Mouse (Mus musculus) embryonic facial prominence, embryonic 13.5 days (tissue): ENCODE measurements around the gene Ppara. TPM values are rescaled to one million over a fixed set of nuclear protein-coding genes. Genes with fewer than 3 reads are reported as not detected.

Source experiments
- ATAC-seq: fragments of 200-750 bp; cut with Nextera tagmentation; 2 replicates; pipeline ENCODE4 v1.8.0; 2017; ENCODE audit warnings: low read depth; ENCODE audit not compliant: insufficient number of reproducible peaks, insufficient read depth, low FRiP score, low TSS enrichment
- H3K27ac ChIP-seq: fragments of 300-500 bp; sonication (generic); 2 replicates; pipeline ENCODE4 v1.5.1; 2015; ENCODE audit warnings: moderate library complexity, mild to moderate bottlenecking, inconsistent platforms
- H3K27me3 ChIP-seq: fragments of 300-500 bp; sonication (generic); 2 replicates; pipeline ENCODE4 v1.6.1; 2015; ENCODE audit warnings: mild to moderate bottlenecking, inconsistent platforms
- H3K36me3 ChIP-seq: fragments of 300-500 bp; sonication (generic); 2 replicates; pipeline ENCODE4 v1.6.1; 2015; ENCODE audit warnings: mild to moderate bottlenecking, inconsistent platforms
- H3K4me1 ChIP-seq: fragments of 300-500 bp; sonication (generic); 2 replicates; pipeline ENCODE4 v1.6.1; 2015; ENCODE audit warnings: inconsistent platforms
- H3K4me2 ChIP-seq: fragments of 300-500 bp; sonication (generic); 2 replicates; pipeline ENCODE4 v1.6.1; 2015; ENCODE audit warnings: moderate library complexity, mild to moderate bottlenecking, inconsistent platforms
- H3K4me3 ChIP-seq: fragments of 300-500 bp; sonication (generic); 2 replicates; pipeline ENCODE4 v1.5.1; 2015; ENCODE audit warnings: mild to moderate bottlenecking, inconsistent platforms
- H3K9ac ChIP-seq: fragments of 300-500 bp; sonication (generic); 2 replicates; pipeline ENCODE4 v1.6.1; 2015; ENCODE audit warnings: mild to moderate bottlenecking, inconsistent platforms
- H3K9me3 ChIP-seq: fragments of 300-500 bp; sonication (generic); 2 replicates; pipeline ENCODE4 v1.6.1; 2016; ENCODE audit warnings: inconsistent platforms
- WGBS: fragments of 180-500 bp; shearing (Covaris S2); methylation state at CpG from one replicate; pipeline ENCODE4 v1.1.7; 2015; ENCODE audit warnings: mixed read lengths; 5-methylcytosine and 5-hydroxymethylcytosine counted together
- polyA plus RNA-seq: library from polyadenylated mRNA; unstranded; fragments of >200 nt; fragmentation: Nextera tagmentation; extraction: Ambion mirVana; gene quantifications from 2 replicates; pipeline ENCODE4 v1.2.1, GENCODE M21; 2015

The Ppara gene
- polyA plus RNA-seq, 1 experiment from 2014 or later: 2.8 TPM

DNA sequence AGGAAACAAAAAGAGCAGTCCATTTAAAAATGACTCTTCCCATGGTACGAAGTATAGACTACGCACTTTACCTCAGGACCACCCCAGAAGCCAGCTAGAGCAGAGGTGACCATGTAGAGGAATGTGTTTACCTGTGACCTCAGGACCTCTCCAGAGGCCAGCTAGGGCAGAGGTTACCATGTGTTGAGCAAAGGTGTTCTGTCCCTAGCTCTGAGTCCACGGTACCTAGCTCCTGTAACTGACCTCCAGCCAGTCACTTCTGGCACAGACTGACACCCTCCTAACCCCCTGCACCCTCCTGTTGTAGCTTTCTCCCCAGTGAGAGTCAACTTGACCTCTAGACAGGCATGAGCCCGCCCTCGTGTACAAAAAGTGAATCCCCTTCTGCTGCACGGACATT is 52.7 kb downstream of the Ppara start:
- H3K36me3 ChIP-seq: no peaks in the 10 kb centered on the region
- H3K9ac ChIP-seq: no peak overlapping the region
- no peak for ATAC-seq
- H3K4me2 ChIP-seq: no peak overlapping the region
- H3K4me3 ChIP-seq: no peak overlapping the region
- no peaks in the 10 kb centered on the region for H3K27me3 ChIP-seq
- H3K9me3 ChIP-seq: no peaks in the 10 kb centered on the region
- H3K27ac ChIP-seq: no peak overlapping the region
- no peaks in the 10 kb centered on the region for H3K4me1 ChIP-seq
- WGBS: 87% methylated on average over 6 of the region's 6 CpGs

DNA sequence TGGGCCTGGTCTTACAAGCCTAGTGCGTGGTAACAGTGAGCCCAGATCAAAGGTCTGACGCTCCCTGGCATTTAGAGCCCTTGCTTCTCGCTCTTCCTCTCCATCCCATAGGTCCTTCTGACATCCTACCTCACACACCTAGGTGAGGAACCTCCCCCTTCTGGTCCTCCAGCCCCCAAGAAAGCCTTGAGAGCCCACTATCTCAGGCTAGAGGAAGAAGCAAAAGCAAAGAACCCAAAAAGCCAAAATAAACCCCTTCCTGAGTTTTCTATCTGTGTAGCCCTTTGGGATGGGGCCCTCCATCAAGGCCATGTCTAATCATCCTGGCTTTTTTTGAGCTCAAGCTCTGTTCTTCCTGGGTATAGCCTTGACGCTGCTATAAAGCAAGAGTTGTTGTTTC is 53.3 kb downstream of the Ppara start:
- Histone ChIP-seq H3K9me3 (no peaks in the 10 kb centered on the region), H3K27ac (no peak overlapping the region), H3K36me3 (no peaks in the 10 kb centered on the region), H3K4me3 (no peak overlapping the region), H3K9ac (no peak overlapping the region), H3K4me2 (no peak overlapping the region), H3K27me3 (no peaks in the 10 kb centered on the region), H3K4me1 (no peaks in the 10 kb centered on the region)
- no peak for ATAC-seq
- WGBS: 83% methylated on average over 4 of the region's 4 CpGs

DNA sequence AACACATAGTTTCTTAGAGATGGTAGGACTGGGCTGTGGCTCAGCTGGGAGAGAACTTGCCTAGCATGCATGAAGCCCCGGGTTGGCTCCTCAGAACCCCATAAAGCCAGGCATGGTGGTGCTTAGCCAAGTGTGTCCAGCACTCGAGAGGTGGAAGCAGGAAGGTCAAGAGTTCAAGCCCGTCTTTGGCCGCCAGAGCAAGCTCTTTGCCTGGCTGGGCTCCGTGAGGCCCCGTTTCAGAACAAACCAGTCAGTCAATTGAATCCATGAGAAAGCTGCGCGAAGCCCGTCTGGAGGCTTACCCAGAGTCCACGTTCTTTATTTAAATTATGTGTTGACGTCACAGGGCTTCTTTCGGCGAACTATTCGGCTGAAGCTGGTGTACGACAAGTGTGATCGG is 53.9 kb downstream of the Ppara start:
- ATAC-seq: no peak
- H3K9ac ChIP-seq: no peak overlapping the region
- H3K4me3 ChIP-seq: no peak overlapping the region
- no peak overlapping the region for H3K4me2 ChIP-seq
- H3K9me3 ChIP-seq: no peaks in the 10 kb centered on the region
- no peaks in the 10 kb centered on the region for H3K27me3 ChIP-seq
- WGBS: 76% methylated on average over 16 of the region's 16 CpGs
- H3K4me1 ChIP-seq: no peaks in the 10 kb centered on the region
- H3K36me3 ChIP-seq: no peaks in the 10 kb centered on the region
- H3K27ac ChIP-seq: no peak overlapping the region

DNA sequence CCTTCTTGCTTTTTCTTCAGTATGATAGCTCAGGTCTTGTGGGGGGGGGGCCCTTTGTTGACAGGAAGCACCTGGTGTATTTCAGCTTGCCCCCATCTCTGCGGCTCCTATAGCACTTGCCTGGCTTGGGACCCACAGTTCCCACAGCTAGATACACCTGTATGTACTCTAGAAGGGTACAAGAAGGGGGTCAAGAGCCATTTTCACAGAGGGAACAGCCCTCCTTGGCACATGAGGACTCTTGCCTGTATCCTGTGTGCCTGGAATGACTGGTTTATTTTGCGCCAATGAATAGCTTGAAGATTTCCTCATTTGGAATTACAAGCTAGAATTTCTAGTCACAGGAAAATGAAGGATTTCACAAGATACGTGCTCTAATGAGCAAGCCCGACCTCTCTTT is 56.7 kb downstream of the Ppara start:
- Histone ChIP-seq H3K9me3 (no peaks in the 10 kb centered on the region), H3K4me1 (no peaks in the 10 kb centered on the region), H3K4me2 (no peak overlapping the region), H3K9ac (no peak overlapping the region), H3K36me3 (no peaks in the 10 kb centered on the region), H3K27ac (no peak overlapping the region), H3K4me3 (no peak overlapping the region), H3K27me3 (no peaks in the 10 kb centered on the region)
- WGBS: 84% methylated on average over 4 of the region's 4 CpGs
- ATAC-seq: no peak

DNA sequence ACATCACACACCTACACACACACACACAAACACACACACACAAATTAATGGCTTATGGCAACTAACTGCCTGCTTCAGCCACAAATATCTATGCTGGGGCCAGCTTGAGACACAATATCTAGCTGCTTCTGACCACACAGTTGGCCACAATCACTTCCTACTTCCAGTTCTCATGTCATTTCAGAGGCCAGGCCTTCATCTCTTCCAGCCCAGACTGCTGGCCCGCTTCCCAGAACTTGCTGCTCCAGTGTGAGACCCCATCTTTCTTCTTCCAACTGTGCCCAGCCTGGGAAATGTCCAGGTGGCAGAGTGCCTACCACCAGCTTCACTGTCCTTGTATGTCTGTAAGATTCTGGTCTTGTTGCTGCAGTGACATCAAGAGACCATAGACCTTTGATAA is 58.0 kb downstream of the Ppara start:
- Histone ChIP-seq H3K4me3 (no peak overlapping the region), H3K27ac (no peak overlapping the region), H3K27me3 (no peaks in the 10 kb centered on the region), H3K4me2 (no peak overlapping the region), H3K4me1 (no peaks in the 10 kb centered on the region), H3K9me3 (no peaks in the 10 kb centered on the region), H3K36me3 (no peaks in the 10 kb centered on the region), H3K9ac (no peak overlapping the region)
- ATAC-seq: no peak
- 93% methylated on average over 1 of the region's 1 CpGs for WGBS

DNA sequence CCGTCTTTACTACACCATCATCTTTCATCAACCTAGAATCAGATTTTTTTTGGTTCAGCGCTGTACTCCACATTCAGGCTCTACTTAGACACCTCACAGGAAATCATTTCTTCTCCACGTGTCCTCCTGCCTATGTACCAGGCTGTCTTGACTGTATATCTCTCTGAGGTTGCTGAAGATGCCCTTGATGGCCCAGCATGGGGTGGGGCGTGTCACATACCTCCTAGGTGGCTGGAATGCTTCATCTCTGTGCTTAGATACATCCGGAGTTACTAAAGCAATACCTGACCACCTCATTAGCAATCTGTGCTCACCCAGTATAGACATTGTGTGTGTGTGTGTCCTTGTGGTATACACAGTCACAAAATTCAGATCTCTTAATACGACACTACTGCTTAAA is 60.7 kb downstream of the Ppara start:
- WGBS: 75% methylated on average over 6 of the region's 6 CpGs
- Histone ChIP-seq H3K36me3 (no peaks in the 10 kb centered on the region), H3K4me3 (no peak overlapping the region), H3K4me2 (no peak overlapping the region), H3K9ac (no peak overlapping the region), H3K9me3 (no peaks in the 10 kb centered on the region), H3K4me1 (no peaks in the 10 kb centered on the region), H3K27me3 (no peaks in the 10 kb centered on the region), H3K27ac (no peak overlapping the region)
- no peak; the same call in 1 of the 2 replicates for ATAC-seq

DNA sequence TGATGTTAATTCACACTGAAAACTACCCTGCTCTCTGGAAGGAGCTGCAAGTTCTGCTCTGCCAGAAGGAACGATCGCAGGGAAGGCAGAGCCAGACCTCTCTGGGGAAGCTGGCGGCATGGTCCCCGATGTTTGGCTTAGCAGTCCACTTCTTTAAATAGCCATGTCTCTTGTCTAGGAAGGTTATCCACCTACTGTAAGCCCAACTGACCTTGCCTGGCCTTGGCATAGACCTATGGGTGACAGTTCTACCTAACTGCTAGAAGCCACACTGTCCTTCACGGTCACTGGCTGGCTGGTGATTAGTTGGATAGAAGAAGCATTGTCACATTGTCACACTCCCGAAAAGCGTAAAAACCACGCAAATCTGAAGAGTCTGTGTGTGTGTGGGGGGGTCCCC is 63.9 kb downstream of the Ppara start:
- no peaks in the 10 kb centered on the region for H3K9me3 ChIP-seq
- H3K4me3 ChIP-seq: no peak overlapping the region
- no peaks in the 10 kb centered on the region for H3K4me1 ChIP-seq
- H3K36me3 ChIP-seq: no peaks in the 10 kb centered on the region
- no peak overlapping the region for H3K9ac ChIP-seq
- no peak for ATAC-seq
- H3K27me3 ChIP-seq: no peaks in the 10 kb centered on the region
- WGBS: 93% methylated on average over 8 of the region's 8 CpGs
- H3K27ac ChIP-seq: no peak overlapping the region
- H3K4me2 ChIP-seq: no peak overlapping the region

DNA sequence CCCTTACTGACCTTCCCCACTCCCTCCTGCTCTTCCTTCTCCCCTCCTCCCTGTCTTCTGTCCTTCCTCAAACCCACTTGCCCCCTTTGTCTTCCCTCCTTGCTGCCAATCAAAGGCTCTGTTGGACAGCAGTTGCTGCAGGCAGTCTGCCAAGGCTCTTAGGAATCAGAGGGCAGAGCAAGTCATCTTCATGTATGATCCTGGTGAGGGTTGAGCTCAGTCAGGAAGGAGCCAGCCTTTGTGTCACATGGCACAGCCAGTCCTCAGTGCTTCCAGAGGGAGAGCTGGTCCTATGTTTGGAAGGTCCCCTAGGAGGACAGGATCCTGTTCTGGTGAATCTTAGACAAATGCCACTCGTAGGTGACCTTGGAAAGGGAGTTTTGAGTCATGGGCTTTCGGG is 68.1 kb downstream of the Ppara start:
- Histone ChIP-seq H3K9ac (no peak overlapping the region), H3K36me3 (no peaks in the 10 kb centered on the region), H3K27me3 (no peaks in the 10 kb centered on the region), H3K4me1 (no peaks in the 10 kb centered on the region), H3K9me3 (no peaks in the 10 kb centered on the region), H3K4me3 (no peak overlapping the region), H3K4me2 (no peak overlapping the region), H3K27ac (no peak overlapping the region)
- WGBS: 86% methylated on average over 2 of the region's 2 CpGs
- ATAC-seq: no peak

DNA sequence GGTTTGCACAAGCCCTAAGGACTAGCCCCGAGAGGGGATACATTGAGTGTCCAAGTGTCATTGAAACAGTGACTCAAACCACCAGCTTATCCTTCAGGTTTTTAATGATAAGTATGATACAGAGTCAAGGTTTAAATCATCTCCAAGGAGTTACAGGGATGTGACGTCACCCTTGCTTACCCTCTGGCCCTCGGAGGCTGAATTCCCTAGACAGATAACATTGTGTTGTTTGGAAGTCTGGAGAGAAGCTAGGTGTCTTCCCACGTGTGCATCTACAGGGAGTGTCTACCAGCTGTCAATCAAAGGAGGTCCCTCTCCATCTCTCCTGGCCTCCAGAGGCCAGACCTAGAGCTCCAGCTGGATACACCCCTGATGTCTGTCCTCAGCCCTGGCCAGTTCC is 72.1 kb downstream of the Ppara start:
- H3K27ac ChIP-seq: no peak overlapping the region
- 74% methylated on average over 4 of the region's 4 CpGs for WGBS
- peaks cover 9% of the 10 kb centered on the region; the same call in 1 of the 2 replicates for H3K4me1 ChIP-seq
- no peaks in the 10 kb centered on the region for H3K9me3 ChIP-seq
- no peak for ATAC-seq
- H3K36me3 ChIP-seq: no peaks in the 10 kb centered on the region
- H3K4me2 ChIP-seq: no peak overlapping the region
- H3K27me3 ChIP-seq: no peaks in the 10 kb centered on the region
- no peak overlapping the region for H3K4me3 ChIP-seq
- no peak overlapping the region for H3K9ac ChIP-seq

DNA sequence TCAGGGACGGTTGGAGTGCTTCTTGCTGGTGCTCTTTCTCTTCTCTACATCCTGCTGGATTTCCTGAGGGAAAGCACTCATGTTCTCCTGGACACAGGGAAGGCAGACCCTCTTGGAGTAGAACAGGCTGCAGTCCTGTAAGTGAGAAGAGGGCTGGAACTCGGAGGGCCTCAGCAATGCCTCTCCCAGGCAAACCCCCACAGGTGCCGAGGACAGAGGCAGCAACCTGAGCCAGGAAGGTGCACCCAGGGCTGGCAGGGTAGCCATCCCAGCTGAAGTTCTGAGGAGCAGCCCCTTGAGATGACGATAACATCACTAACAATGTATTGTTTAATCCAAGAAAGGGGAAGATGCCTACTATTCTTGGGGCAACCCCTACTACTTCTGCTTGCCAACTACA is 72.6 kb downstream of the Ppara start:
- Histone ChIP-seq H3K27me3 (no peaks in the 10 kb centered on the region), H3K27ac (no peak overlapping the region), H3K9ac (no peak overlapping the region), H3K4me3 (no peak overlapping the region), H3K4me2 (no peak overlapping the region), H3K36me3 (no peaks in the 10 kb centered on the region), H3K9me3 (no peaks in the 10 kb centered on the region), H3K4me1 (peaks cover 11% of the 10 kb centered on the region)
- ATAC-seq: no peak
- WGBS: 78% methylated on average over 4 of the region's 4 CpGs

DNA sequence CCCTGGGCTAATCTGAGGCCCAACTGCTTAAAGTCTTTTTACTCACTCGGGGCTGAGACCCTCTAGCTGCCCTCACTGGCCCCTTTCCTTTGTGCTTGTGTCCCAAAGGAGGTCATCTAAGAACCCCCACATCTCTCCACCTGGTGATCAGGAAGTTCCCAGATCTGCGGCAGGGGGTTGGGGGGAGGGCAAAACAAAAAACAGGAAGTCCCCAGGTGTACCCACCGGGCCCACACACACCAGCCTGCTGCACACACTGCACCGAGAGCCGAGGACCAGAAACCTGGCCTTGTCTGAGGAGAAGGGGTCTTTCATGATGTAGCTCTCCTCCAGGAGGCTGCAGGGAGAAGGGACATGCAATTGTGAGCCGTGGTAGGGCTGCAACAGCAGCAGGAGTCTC is 73.2 kb downstream of the Ppara start:
- WGBS: 75% methylated on average over 6 of the region's 6 CpGs
- Histone ChIP-seq H3K27ac (no peak overlapping the region), H3K9me3 (no peaks in the 10 kb centered on the region), H3K4me3 (no peak overlapping the region), H3K9ac (0 out of 2 replicates have a peak overlapping the region, but pooled peaks have one; percentile 2), H3K27me3 (no peaks in the 10 kb centered on the region), H3K4me1 (peaks cover 13% of the 10 kb centered on the region), H3K36me3 (no peaks in the 10 kb centered on the region), H3K4me2 (no peak overlapping the region)
- ATAC-seq: no peak

DNA sequence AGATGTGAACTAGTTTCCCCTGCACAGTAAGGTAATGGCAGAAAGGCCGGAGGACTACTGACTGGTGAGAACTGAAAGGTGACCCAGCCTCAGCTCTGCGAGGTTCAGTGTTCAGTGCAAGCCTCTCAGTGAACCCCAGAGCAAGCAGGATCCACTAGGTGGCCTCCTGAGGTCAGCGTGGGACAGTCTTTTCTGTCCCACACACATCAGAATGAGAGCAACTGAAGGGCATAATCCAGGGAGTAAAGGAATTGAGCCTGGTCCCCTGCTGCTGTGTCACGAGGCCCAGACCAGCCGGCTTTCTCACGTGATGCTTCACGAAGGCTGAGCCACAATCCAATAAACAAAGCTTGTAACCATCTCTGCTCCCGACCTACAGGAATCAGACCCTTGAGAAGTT is 73.7 kb downstream of the Ppara start:
- Histone ChIP-seq H3K9ac (0 out of 2 replicates have a peak overlapping the region, but pooled peaks have one; percentile 2), H3K27me3 (no peaks in the 10 kb centered on the region), H3K4me3 (no peak overlapping the region), H3K27ac (no peak overlapping the region), H3K4me1 (peaks cover 13% of the 10 kb centered on the region), H3K36me3 (no peaks in the 10 kb centered on the region), H3K9me3 (no peaks in the 10 kb centered on the region), H3K4me2 (no peak overlapping the region)
- ATAC-seq: no peak
- 54% methylated on average over 8 of the region's 8 CpGs for WGBS

DNA sequence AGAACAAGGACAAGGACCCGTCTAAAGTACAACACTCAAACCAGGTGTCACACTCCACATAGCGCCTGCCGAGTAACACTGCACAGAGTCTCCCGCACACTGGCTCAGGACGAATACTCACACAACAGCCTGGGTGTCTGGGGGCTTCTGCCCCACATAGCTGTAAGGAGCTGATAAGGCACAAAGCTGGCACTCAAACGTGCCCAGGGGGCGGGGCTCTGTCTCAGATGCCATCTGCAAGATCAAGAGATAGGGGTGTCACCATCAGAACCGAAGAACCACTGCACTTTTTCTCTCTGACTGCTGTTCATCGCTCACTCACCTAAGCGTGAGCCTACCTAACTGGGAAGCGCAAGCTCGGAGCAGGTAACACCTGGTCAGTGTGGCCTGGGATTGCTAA is 74.3 kb downstream of the Ppara start:
- no peak overlapping the region for H3K27ac ChIP-seq
- no peak overlapping the region for H3K9ac ChIP-seq
- no peaks in the 10 kb centered on the region for H3K9me3 ChIP-seq
- ATAC-seq: no peak
- no peak overlapping the region for H3K4me3 ChIP-seq
- H3K4me1 ChIP-seq: peaks cover 13% of the 10 kb centered on the region
- no peaks in the 10 kb centered on the region for H3K36me3 ChIP-seq
- H3K4me2 ChIP-seq: no peak overlapping the region
- H3K27me3 ChIP-seq: no peaks in the 10 kb centered on the region
- WGBS: 87% methylated on average over 12 of the region's 12 CpGs
